Mouse (Mus musculus) embryonic fibroblast, embryonic 13.5 days (primary cell): Measurements from ENCODE around the gene Serpina3k.
"Not testable (repeated sequence)": the region's sequence is repeated elsewhere in the genome, so short reads cannot be mapped to it uniquely, and the experiment has no call there.

Experiments
- CTCF ChIP-seq: IDR thresholded peaks from 2 replicates; pipeline ENCODE4 v1.5.1; 2011; ENCODE audit warnings: mild to moderate bottlenecking, control low read depth, low read length, moderate library complexity, borderline replicate concordance; ENCODE audit not compliant: insufficient read depth
- POLR2A ChIP-seq: IDR thresholded peaks from 2 replicates; pipeline ENCODE4 v1.6.1; 2011; ENCODE audit warnings: low read depth, mild to moderate bottlenecking, control low read depth, low read length, moderate library complexity

- not testable (repeated sequence) for TF ChIP-seq POLR2A, CTCF
These were observed 40.1 kb downstream of the Serpina3k start for GRCm38 (mm10) chr12:104378351-104378750.
